Mouse (Mus musculus): ENCODE measurements around the gene Dgkh. TPM values are rescaled to one million over a fixed set of nuclear protein-coding genes. Genes with fewer than 3 reads are reported as not detected.
A peak's percentile ranks its signal among the peaks of the same experiment; 100 is the strongest.
"Not testable (repeated sequence)": the region's sequence is repeated elsewhere in the genome, so short reads cannot be mapped to it uniquely, and the experiment has no call there.

The Dgkh gene
- polyA plus RNA-seq, 1 experiment from 2014 or later: 1.8 TPM

- Histone ChIP-seq H3K27me3 (ENCODE audit: control insufficient read depth, insufficient read depth, low read length) (no peaks in the 10 kb centered on the region), H3K4me2 (no peak overlapping the region), H3K4me1 (ENCODE audit: control insufficient read depth, insufficient read depth, low read length) (no peaks in the 10 kb centered on the region), H3K9me3 (ENCODE audit: control insufficient read depth, low read length) (no peaks in the 10 kb centered on the region), H3K27ac (ENCODE audit: low read depth, low read length) (no peak overlapping the region), H3K9ac (ENCODE audit: low read length) (no peak overlapping the region), H3K4me3 (ENCODE audit: low read depth, low read length) (no peak overlapping the region), H3K36me3 (ENCODE audit: control insufficient read depth, insufficient read depth, low read length) (no peaks in the 10 kb centered on the region)
- ATAC-seq (ENCODE audit: low FRiP score) (no peak), DNase-seq (ENCODE audit: low spot score, missing footprints) (no peak)
- WGBS: 93% methylated on average over 8 of the region's 8 CpGs
These were observed 173.5 kb downstream of the Dgkh start for GRCm38 (mm10) chr14:78559042-78559441.

DNA sequence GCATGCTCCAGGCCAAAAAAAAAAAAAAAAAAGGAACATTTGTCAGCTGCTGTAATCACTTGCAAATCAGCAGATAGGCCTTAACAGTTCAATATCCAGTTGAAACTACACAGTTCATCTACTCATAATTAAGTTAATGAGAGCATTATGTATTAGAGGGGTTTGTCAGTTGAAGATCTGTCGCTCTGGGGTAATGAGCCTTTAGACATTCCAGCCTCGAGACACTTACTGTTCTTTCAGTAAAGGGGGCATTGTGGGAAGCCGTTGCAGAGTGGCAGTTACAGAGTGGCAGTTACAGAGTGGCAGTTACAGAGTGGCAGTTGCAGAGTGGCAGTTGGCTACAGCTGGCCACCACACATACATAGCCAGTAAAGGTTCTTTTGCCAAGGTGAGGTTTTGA, 177.7 kb downstream of the Dgkh start:
- not testable (repeated sequence) for DNase-seq (ENCODE audit: low spot score, missing footprints); H3K36me3 ChIP-seq (ENCODE audit: control insufficient read depth, insufficient read depth, low read length); H3K4me3 ChIP-seq (ENCODE audit: low read depth, low read length); H3K4me2 ChIP-seq; H3K4me1 ChIP-seq (ENCODE audit: control insufficient read depth, insufficient read depth, low read length); H3K27ac ChIP-seq (ENCODE audit: low read depth, low read length); ATAC-seq (ENCODE audit: low FRiP score); H3K27me3 ChIP-seq (ENCODE audit: control insufficient read depth, insufficient read depth, low read length); H3K9me3 ChIP-seq (ENCODE audit: control insufficient read depth, low read length); H3K9ac ChIP-seq (ENCODE audit: low read length)
- WGBS: 93% methylated on average over 3 of the region's 3 CpGs

DNA sequence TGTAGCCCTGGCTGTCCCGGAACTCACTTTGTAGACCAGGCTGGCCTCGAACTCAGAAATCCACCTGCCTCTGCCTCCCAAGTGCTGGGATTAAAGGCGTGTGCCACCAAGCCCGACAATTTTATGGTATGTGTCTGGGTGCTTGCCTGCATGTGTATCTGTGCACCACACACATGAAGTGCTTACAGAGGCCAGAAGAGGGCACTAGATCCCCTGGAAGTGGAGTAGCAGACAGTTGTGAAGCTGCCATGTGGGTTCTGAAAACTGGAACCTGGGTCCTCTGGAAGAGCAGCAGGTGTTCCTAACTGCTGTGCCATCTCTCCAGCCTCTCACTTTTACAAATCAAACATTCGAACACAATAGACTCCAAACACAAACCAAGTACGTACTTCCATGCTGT, 178.9 kb downstream of the Dgkh start:
- H3K36me3 ChIP-seq (ENCODE audit: control insufficient read depth, insufficient read depth, low read length): no peaks in the 10 kb centered on the region
- H3K4me2 ChIP-seq: no peak overlapping the region
- H3K27me3 ChIP-seq (ENCODE audit: control insufficient read depth, insufficient read depth, low read length): no peaks in the 10 kb centered on the region
- 95% methylated on average over 6 of the region's 6 CpGs for WGBS
- H3K4me3 ChIP-seq (ENCODE audit: low read depth, low read length): no peak overlapping the region
- H3K4me1 ChIP-seq (ENCODE audit: control insufficient read depth, insufficient read depth, low read length): no peaks in the 10 kb centered on the region
- DNase-seq (ENCODE audit: low spot score, missing footprints) (no peak), ATAC-seq (ENCODE audit: low FRiP score) (no peak)
- H3K27ac ChIP-seq (ENCODE audit: low read depth, low read length): no peak overlapping the region
- no peaks in the 10 kb centered on the region for H3K9me3 ChIP-seq (ENCODE audit: control insufficient read depth, low read length)
- H3K9ac ChIP-seq (ENCODE audit: low read length): no peak overlapping the region

DNA sequence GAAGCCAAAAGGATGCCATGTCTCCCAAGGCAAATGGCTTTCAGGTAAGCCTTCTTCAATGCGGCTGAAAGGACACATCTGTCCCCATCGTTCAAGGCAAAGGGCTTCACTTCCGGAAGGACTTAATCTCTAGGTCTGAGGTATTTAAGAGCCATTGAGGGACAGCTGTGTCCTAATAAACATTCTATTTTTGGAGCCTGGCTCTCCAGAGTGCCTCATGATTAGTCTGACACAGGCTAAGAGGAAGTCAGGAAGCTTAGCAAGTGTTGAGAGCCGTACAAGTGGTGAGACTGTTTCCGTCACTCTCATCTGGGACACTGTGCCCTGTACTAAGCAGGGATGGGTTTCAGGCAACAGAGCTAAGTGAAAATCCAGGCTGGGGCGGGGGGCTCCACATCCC, 183.8 kb downstream of the Dgkh start:
- 71% methylated on average over 6 of the region's 6 CpGs for WGBS
- Histone ChIP-seq H3K27me3 (ENCODE audit: control insufficient read depth, insufficient read depth, low read length) (no peaks in the 10 kb centered on the region), H3K4me1 (ENCODE audit: control insufficient read depth, insufficient read depth, low read length) (no peaks in the 10 kb centered on the region), H3K4me2 (no peak overlapping the region), H3K9me3 (ENCODE audit: control insufficient read depth, low read length) (no peaks in the 10 kb centered on the region), H3K9ac (ENCODE audit: low read length) (no peak overlapping the region), H3K36me3 (ENCODE audit: control insufficient read depth, insufficient read depth, low read length) (no peaks in the 10 kb centered on the region), H3K4me3 (ENCODE audit: low read depth, low read length) (no peak overlapping the region), H3K27ac (ENCODE audit: low read depth, low read length) (no peak overlapping the region)
- ATAC-seq (ENCODE audit: low FRiP score): no peak
- no peak for DNase-seq (ENCODE audit: low spot score, missing footprints)

- Histone ChIP-seq H3K9me3 (ENCODE audit: control insufficient read depth, low read length) (no peaks in the 10 kb centered on the region), H3K4me3 (ENCODE audit: low read depth, low read length) (no peak overlapping the region), H3K27ac (ENCODE audit: low read depth, low read length) (no peak overlapping the region), H3K4me1 (ENCODE audit: control insufficient read depth, insufficient read depth, low read length) (peaks cover 7% of the 10 kb centered on the region), H3K9ac (ENCODE audit: low read length) (no peak overlapping the region), H3K27me3 (ENCODE audit: control insufficient read depth, insufficient read depth, low read length) (no peaks in the 10 kb centered on the region), H3K36me3 (ENCODE audit: control insufficient read depth, insufficient read depth, low read length) (no peaks in the 10 kb centered on the region), H3K4me2 (no peak overlapping the region)
- ATAC-seq (ENCODE audit: low FRiP score): no peak
- 83% methylated on average over 3 of the region's 3 CpGs for WGBS
- no peak for DNase-seq (ENCODE audit: low spot score, missing footprints)
These were observed 191.3 kb downstream of the Dgkh start for GRCm38 (mm10) chr14:78541319-78541718.

- H3K27ac ChIP-seq (ENCODE audit: low read depth, low read length): no peak overlapping the region
- H3K9ac ChIP-seq (ENCODE audit: low read length): no peak overlapping the region
- no peak for ATAC-seq (ENCODE audit: low FRiP score)
- WGBS: 94% methylated on average over 1 of the region's 1 CpGs
- no peak overlapping the region for H3K4me3 ChIP-seq (ENCODE audit: low read depth, low read length)
- H3K9me3 ChIP-seq (ENCODE audit: control insufficient read depth, low read length): no peaks in the 10 kb centered on the region
- DNase-seq (ENCODE audit: low spot score, missing footprints): peak; percentile 57
- no peaks in the 10 kb centered on the region for H3K27me3 ChIP-seq (ENCODE audit: control insufficient read depth, insufficient read depth, low read length)
- H3K36me3 ChIP-seq (ENCODE audit: control insufficient read depth, insufficient read depth, low read length): no peaks in the 10 kb centered on the region
- no peak overlapping the region for H3K4me2 ChIP-seq
- peaks cover 10% of the 10 kb centered on the region for H3K4me1 ChIP-seq (ENCODE audit: control insufficient read depth, insufficient read depth, low read length)
These were observed 192.8 kb downstream of the Dgkh start for GRCm38 (mm10) chr14:78539821-78540220.

DNA sequence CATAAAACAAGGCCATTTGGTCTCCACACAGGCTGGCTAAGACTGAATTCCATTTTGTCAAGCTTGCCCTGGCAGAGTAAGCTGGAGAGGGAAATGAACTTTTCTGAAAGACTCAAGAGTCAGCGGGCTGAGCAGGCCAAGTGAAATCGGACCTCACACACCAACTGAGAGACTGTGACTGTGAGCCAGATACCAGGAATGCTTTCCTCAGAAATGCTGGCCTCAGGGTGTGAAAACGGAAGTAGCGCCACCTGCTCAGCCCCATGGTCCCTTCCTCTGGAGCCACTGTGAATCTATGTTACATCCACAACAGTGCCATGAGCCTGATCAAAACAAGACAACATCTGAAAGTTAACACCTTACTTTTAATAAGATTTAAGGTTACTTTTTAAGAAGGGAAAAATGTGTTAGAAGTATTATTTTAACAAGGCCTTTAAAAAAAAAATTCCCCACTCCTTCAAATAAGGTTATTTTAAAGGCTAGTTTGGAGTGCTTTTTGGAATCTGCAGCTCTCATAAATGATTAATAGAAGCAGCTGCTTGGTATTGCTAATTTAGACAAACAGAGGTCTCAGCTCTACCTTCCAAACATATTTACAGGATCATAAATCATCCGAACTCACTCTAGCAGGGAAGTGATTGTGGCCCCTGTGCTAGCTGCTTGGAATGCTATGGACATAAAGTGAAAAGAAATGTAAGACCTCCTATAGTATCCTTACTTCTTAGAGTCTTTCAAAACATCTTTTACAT, 193.8 kb downstream of the Dgkh start:
- no peak for ATAC-seq (ENCODE audit: low FRiP score)
- WGBS: 47% methylated on average over 5 of the region's 5 CpGs
- DNase-seq (ENCODE audit: low spot score, missing footprints): no peak
- Histone ChIP-seq H3K4me2 (no peak overlapping the region), H3K4me1 (ENCODE audit: control insufficient read depth, insufficient read depth, low read length) (peaks cover 10% of the 10 kb centered on the region), H3K4me3 (ENCODE audit: low read depth, low read length) (no peak overlapping the region), H3K27ac (ENCODE audit: low read depth, low read length) (no peak overlapping the region), H3K36me3 (ENCODE audit: control insufficient read depth, insufficient read depth, low read length) (no peaks in the 10 kb centered on the region), H3K9me3 (ENCODE audit: control insufficient read depth, low read length) (no peaks in the 10 kb centered on the region), H3K9ac (ENCODE audit: low read length) (no peak overlapping the region), H3K27me3 (ENCODE audit: control insufficient read depth, insufficient read depth, low read length) (no peaks in the 10 kb centered on the region)

DNA sequence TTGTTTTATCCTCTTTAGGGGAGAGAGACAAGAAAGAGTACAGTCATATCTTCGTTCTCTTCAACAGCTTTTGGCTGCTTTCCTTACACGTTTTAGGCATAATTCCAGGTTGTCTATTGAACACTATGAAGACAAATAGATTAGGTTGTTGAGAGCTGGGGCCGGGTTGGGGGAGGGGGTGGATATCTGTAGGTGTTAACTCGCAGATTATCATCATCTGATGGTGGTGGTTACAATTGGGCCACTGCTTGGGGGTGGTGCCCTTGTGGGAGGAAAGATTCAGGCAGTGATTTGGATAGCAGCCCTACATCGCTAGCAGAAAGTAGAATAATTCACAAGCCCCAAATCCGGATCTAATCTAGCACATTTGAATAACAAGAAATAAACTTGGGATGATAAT, 195.0 kb downstream of the Dgkh start:
- H3K4me2 ChIP-seq: peak overlapping the region; percentile 41
- H3K27me3 ChIP-seq (ENCODE audit: control insufficient read depth, insufficient read depth, low read length): no peaks in the 10 kb centered on the region
- H3K27ac ChIP-seq (ENCODE audit: low read depth, low read length): peak overlapping the region; percentile 60
- peaks cover 10% of the 10 kb centered on the region for H3K4me1 ChIP-seq (ENCODE audit: control insufficient read depth, insufficient read depth, low read length)
- no peaks in the 10 kb centered on the region for H3K9me3 ChIP-seq (ENCODE audit: control insufficient read depth, low read length)
- WGBS: 24% methylated on average over 6 of the region's 6 CpGs
- ATAC-seq (ENCODE audit: low FRiP score) (no peak), DNase-seq (ENCODE audit: low spot score, missing footprints) (no peak)
- H3K9ac ChIP-seq (ENCODE audit: low read length): peak overlapping the region; percentile 46
- no peaks in the 10 kb centered on the region for H3K36me3 ChIP-seq (ENCODE audit: control insufficient read depth, insufficient read depth, low read length)
- H3K4me3 ChIP-seq (ENCODE audit: low read depth, low read length): no peak overlapping the region

DNA sequence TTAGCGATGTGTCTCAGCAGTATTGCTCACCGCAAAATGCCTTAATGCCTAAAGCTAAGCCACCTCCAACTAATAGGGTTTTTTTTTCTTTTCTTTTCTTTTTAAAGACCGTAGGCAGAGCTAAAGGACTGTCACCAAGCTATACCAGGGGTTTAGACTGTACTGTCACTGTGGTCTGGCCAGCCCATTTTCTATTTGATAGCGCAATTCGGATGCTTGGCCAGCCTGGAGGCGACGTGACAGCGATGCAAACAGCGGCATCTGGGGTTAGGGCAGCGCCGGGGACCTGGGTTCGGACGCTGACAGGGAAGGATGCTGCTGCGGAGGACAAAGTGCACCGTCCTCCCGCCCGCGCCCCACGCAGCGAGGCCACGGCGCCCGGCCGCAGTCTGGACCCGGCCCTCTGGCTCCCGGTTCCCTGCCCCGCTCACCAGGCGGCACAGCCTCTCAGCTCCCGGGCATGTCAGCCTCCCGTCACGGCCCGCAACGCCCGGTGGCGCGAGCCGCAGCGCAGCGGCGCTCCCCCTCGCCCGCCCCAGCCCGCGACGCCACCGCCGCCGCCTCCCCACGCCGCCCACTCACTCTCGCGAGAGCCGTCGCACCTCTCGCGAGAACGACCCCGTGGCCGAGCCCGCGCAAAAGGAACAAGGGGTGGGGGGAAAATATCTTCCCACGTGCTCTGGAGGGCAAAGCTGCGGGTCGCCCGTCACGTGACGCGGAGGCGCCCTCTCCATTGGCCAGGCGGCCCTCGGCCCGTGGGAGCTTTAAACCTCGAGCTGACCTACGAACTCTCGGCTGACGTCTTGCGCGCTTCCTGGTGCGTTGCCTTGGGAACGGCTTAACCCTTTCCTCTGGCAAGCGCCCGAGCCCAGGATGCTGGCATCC, 196.1 kb downstream of the Dgkh start, which contains the start of gene Akap11:
TSS of gene Akap11 (minus strand) at position 528 of the 885 bp plus-strand sequence.
- DNase-seq (ENCODE audit: low spot score, missing footprints): peak; percentile 99
- WGBS: under 1% methylated on average over 80 of the region's 82 CpGs

More for the DNA sequence above, 196.1 kb downstream of the Dgkh start, which contains the start of gene Akap11:
- Histone ChIP-seq H3K9ac (ENCODE audit: low read length) (peak within 1 kb of the TSS; percentile 91), H3K27me3 (ENCODE audit: control insufficient read depth, insufficient read depth, low read length) (no peaks in the 10 kb centered on the region), H3K4me1 (ENCODE audit: control insufficient read depth, insufficient read depth, low read length) (peaks cover 10% of the 10 kb centered on the region), H3K4me3 (ENCODE audit: low read depth, low read length) (peak within 1 kb of the TSS; percentile 83), H3K36me3 (ENCODE audit: control insufficient read depth, insufficient read depth, low read length) (no peaks in the 10 kb centered on the region), H3K9me3 (ENCODE audit: control insufficient read depth, low read length) (no peaks in the 10 kb centered on the region), H3K4me2 (peak within 1 kb of the TSS; percentile 41), H3K27ac (ENCODE audit: low read depth, low read length) (peak within 1 kb of the TSS; percentile 86)
- peak; percentile 98 for ATAC-seq (ENCODE audit: low FRiP score)
